ENCODE assay signal across 18 mouse cellular contexts in the genomic region with DNA sequence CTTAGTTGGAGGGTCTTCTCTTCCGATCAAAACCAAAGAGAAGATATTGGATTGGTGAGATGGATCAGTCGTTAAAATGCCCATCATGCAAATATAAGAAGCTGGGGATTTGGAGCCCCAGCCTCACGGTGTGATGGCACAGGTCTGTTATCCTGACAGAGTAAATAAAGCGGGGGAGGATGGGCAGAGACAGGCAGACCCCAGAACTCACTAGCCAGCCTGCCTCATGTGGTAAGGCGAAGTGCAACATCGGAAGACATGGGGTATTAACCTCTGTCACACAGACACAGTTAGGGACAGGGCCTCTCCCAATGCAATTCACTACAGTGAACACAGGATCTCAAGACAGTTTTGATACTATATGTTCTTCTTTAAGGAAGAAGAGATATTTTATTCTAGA. TPM values are rescaled to one million over a fixed set of nuclear protein-coding genes. Genes with fewer than 3 reads are reported as not detected.
DNase-seq lines count a peak whose midpoint lies in the region; ATAC-seq and TF ChIP-seq lines count a peak whose summit lies in the region.
"Had no signal": no experiment of that assay in that cellular context is flagged by ENCODE, and none has a peak within 500 bp of the region (broad histone marks: within the 10 kb centered on the region; RNA-seq: fewer than 3 reads in every experiment).

No protein-coding gene starts in this region.

- no peak overlapping the region for H3K4me2 ChIP-seq in forebrain, postnatal 0 days (ENCODE audit: low read depth)
- H3K4me2 ChIP-seq in forebrain, embryonic 15.5 days (replicated peaks) = no peak overlapping the region
- H3K4me2 ChIP-seq in hindbrain, embryonic 11.5 days (replicated peaks; ENCODE audit: low read depth, low read length) = no peak overlapping the region
- no peak overlapping the region for H3K4me2 ChIP-seq in midbrain, embryonic 14.5 days (ENCODE audit: low read length)
- H3K4me2 ChIP-seq: liver, embryonic 11.5 days; lung, embryonic 14.5 days had no signal

- H3K27ac ChIP-seq in forebrain, postnatal 0 days (ENCODE audit: low read depth, low read length) = peak overlapping the region; percentile 29; the same call in 1 of the 2 replicates
- H3K27ac ChIP-seq in forebrain, embryonic 15.5 days (replicated peaks) = no peak overlapping the region
- H3K27ac ChIP-seq in hindbrain, embryonic 11.5 days (ENCODE audit: low read depth, low read length) = peak overlapping the region; percentile 14; the same call in 1 of the 2 replicates
- H3K27ac ChIP-seq in midbrain, embryonic 14.5 days (replicated peaks; ENCODE audit: low read depth, low read length) = peak overlapping the region; percentile 57

- no peak for TF ChIP-seq POLR2A in brain, embryonic 14.5 days (IDR thresholded peaks at IDR 0.05; ENCODE audit: borderline replicate concordance, extremely low read depth, insufficient read depth, insufficient read length, poor library complexity, severe bottlenecking)

- peak; percentile 25; the same call in 1 of the 2 replicates for ATAC-seq in forebrain, postnatal 0 days
- no peak for ATAC-seq in forebrain, embryonic 15.5 days (replicated peaks)
- ATAC-seq in hindbrain, embryonic 11.5 days (ENCODE audit: low FRiP score) = no peak
- ATAC-seq in midbrain, embryonic 14.5 days (ENCODE audit: low FRiP score, low TSS enrichment) = no peak
- ATAC-seq: intestine, embryonic 16.5 days had no signal

- DNase-seq in forebrain, postnatal 0 days = no peak
- peak; percentile 12 for DNase-seq in brain, embryonic 14.5 days (ENCODE audit: low read depth)
- no peak for DNase-seq in hindbrain, embryonic 11.5 days (ENCODE audit: low spot score)
- peak; percentile 28 for DNase-seq in midbrain, embryonic 14.5 days
- DNase-seq in frontal cortex, postnatal 36 days (ENCODE audit: low spot score in 2 of 2) = no peak
- no peak for DNase-seq in frontal cortex, postnatal 14 days (ENCODE audit: low spot score in 2 of 2)
- DNase-seq in cerebellum, adult 9-11 months = no peak
- DNase-seq: B cell, adult 2 months; cerebellum, adult 11-12 months; gastrocnemius, postnatal 10 days; kidney, postnatal 25 days; thymus, adult 2 months had no signal

- no peaks in the 10 kb centered on the region for H3K27me3 ChIP-seq in forebrain, postnatal 0 days (ENCODE audit: insufficient read depth, low read length)
- H3K27me3 ChIP-seq in forebrain, embryonic 15.5 days = no peaks in the 10 kb centered on the region
- no peaks in the 10 kb centered on the region for H3K27me3 ChIP-seq in hindbrain, embryonic 11.5 days (ENCODE audit: control insufficient read depth, insufficient read depth, low read length)
- H3K27me3 ChIP-seq in midbrain, embryonic 14.5 days (ENCODE audit: control insufficient read depth, insufficient read depth, low read length) = no peaks in the 10 kb centered on the region
- H3K27me3 ChIP-seq: megakaryocyte, embryonic 14.5 days had no signal

- no peaks in the 10 kb centered on the region for H3K9me3 ChIP-seq in forebrain, postnatal 0 days (ENCODE audit: low read length)
- H3K9me3 ChIP-seq in forebrain, embryonic 15.5 days = no peaks in the 10 kb centered on the region
- no peaks in the 10 kb centered on the region for H3K9me3 ChIP-seq in hindbrain, embryonic 11.5 days (ENCODE audit: control insufficient read depth, low read length)
- H3K9me3 ChIP-seq in midbrain, embryonic 14.5 days (ENCODE audit: control insufficient read depth, low read length) = no peaks in the 10 kb centered on the region

- H3K4me3 ChIP-seq in forebrain, postnatal 0 days (ENCODE audit: low read depth, low read length) = no peak overlapping the region
- no peak overlapping the region for H3K4me3 ChIP-seq in forebrain, embryonic 15.5 days
- no peak overlapping the region for H3K4me3 ChIP-seq in hindbrain, embryonic 11.5 days (ENCODE audit: low read depth, low read length)
- H3K4me3 ChIP-seq in midbrain, embryonic 14.5 days (replicated peaks; ENCODE audit: low read depth, low read length) = no peak overlapping the region
- H3K4me3 ChIP-seq: erythroblast, embryonic 14.5 days had no signal

- 50% methylated on average over 6 of the region's 6 CpGs for WGBS in forebrain, postnatal 0 days
- 57% methylated on average over 6 of the region's 6 CpGs for WGBS in forebrain, embryonic 15.5 days
- WGBS in hindbrain, embryonic 11.5 days = 34% methylated on average over 6 of the region's 6 CpGs
- 20% methylated on average over 6 of the region's 6 CpGs for WGBS in midbrain, embryonic 14.5 days

- no peaks in the 10 kb centered on the region for H3K4me1 ChIP-seq in forebrain, postnatal 0 days (ENCODE audit: insufficient read depth)
- H3K4me1 ChIP-seq in forebrain, embryonic 15.5 days = no peaks in the 10 kb centered on the region
- H3K4me1 ChIP-seq in hindbrain, embryonic 11.5 days (replicated peaks; ENCODE audit: control insufficient read depth, insufficient read depth, low read length) = no peaks in the 10 kb centered on the region
- H3K4me1 ChIP-seq in midbrain, embryonic 14.5 days (ENCODE audit: control insufficient read depth, insufficient read depth, low read length) = peaks cover 5% of the 10 kb centered on the region; the same call in 1 of the 2 replicates

- no peak overlapping the region for H3K9ac ChIP-seq in forebrain, postnatal 0 days
- H3K9ac ChIP-seq in forebrain, embryonic 15.5 days (replicated peaks) = no peak overlapping the region
- no peak overlapping the region for H3K9ac ChIP-seq in hindbrain, embryonic 11.5 days (ENCODE audit: low read depth, low read length)
- H3K9ac ChIP-seq in midbrain, embryonic 14.5 days (replicated peaks; ENCODE audit: low read length) = no peak overlapping the region
- H3K9ac ChIP-seq: lung, embryonic 14.5 days had no signal

- H3K36me3 ChIP-seq in forebrain, postnatal 0 days (ENCODE audit: insufficient read depth) = no peaks in the 10 kb centered on the region
- H3K36me3 ChIP-seq in forebrain, embryonic 15.5 days = peaks cover 41% of the 10 kb centered on the region
- 0 out of 2 replicates have a peak, but pooled peaks cover 4% of the 10 kb centered on the region for H3K36me3 ChIP-seq in hindbrain, embryonic 11.5 days (ENCODE audit: control insufficient read depth, insufficient read depth, low read length)
- peaks cover 43% of the 10 kb centered on the region for H3K36me3 ChIP-seq in midbrain, embryonic 14.5 days (ENCODE audit: control insufficient read depth, insufficient read depth, low read length)

- TF ChIP-seq CTCF in forebrain, postnatal 0 days (IDR thresholded peaks at IDR 0.05; ENCODE audit: low read depth) = no peak
- TF ChIP-seq CTCF in brain, embryonic 14.5 days (IDR thresholded peaks at IDR 0.05; ENCODE audit: borderline replicate concordance, extremely low read depth, insufficient read depth, insufficient read length) = no peak

RNA-seq across cellular contexts. Expression of a gene that starts 33.7 kb away (rescaled TPM):
- 5.9 and 10.4 TPM in 2 replicates for total RNA-seq in forebrain, postnatal 0 days (2014; rRNA removed)
- 3.1 and 4.2 TPM in 2 replicates for polyA plus RNA-seq in forebrain, postnatal 0 days (2015; fragmentation: Nextera tagmentation; extraction: Ambion mirVana)
- polyA plus RNA-seq in forebrain, embryonic 15.5 days (2015; fragmentation: Nextera tagmentation; extraction: Ambion mirVana) = 12.0 and 14.0 TPM in 2 replicates
- 12.9 and 15.4 TPM in 2 replicates for polyA plus RNA-seq in brain, embryonic 14.5 days (2012; rRNA removed)
- polyA plus RNA-seq in hindbrain, embryonic 11.5 days (2014; fragmentation: Nextera tagmentation; extraction: Ambion mirVana) = 29.9 and 31.8 TPM in 2 replicates
- 6.7 and 10.8 TPM in 2 replicates for polyA plus RNA-seq in midbrain, embryonic 14.5 days (2014; fragmentation: Nextera tagmentation; extraction: Ambion mirVana)

RNA-seq across cellular contexts. Expression of a gene that starts 35.6 kb away (rescaled TPM):
- total RNA-seq in forebrain, postnatal 0 days (2014; rRNA removed) = 11.3 and 18.5 TPM in 2 replicates
- 6.6 and 8.0 TPM in 2 replicates for polyA plus RNA-seq in forebrain, postnatal 0 days (2015; fragmentation: Nextera tagmentation; extraction: Ambion mirVana)
- polyA plus RNA-seq in forebrain, embryonic 15.5 days (2015; fragmentation: Nextera tagmentation; extraction: Ambion mirVana) = 12.3 and 12.6 TPM in 2 replicates
- polyA plus RNA-seq in brain, embryonic 14.5 days (2012; rRNA removed) = 15.0 and 19.2 TPM in 2 replicates
- polyA plus RNA-seq in hindbrain, embryonic 11.5 days (2014; fragmentation: Nextera tagmentation; extraction: Ambion mirVana) = 23.6 and 29.9 TPM in 2 replicates
- 9.2 and 12.1 TPM in 2 replicates for polyA plus RNA-seq in midbrain, embryonic 14.5 days (2014; fragmentation: Nextera tagmentation; extraction: Ambion mirVana)

Comparison
In these comparisons a context has a peak if more than half of its experiments do, and no peak if none do; other contexts are left out.
1. DNase-seq: peak in brain, embryonic 14.5 days (single experiment) and midbrain, embryonic 14.5 days (single experiment); none in forebrain, postnatal 0 days (single experiment), hindbrain, embryonic 11.5 days (single experiment), frontal cortex, postnatal 36 days (0 of 2), frontal cortex, postnatal 14 days (0 of 2) and cerebellum, adult 9-11 months (single experiment).